Mouse (Mus musculus) E14TG2a.4 (cell line): ENCODE measurements around the gene Mcmbp.

Experiments used
- H3K27me3 ChIP-seq: 2 replicates; pipeline ENCODE4 v1.6.1; 2014; ENCODE audit warnings: low read length, control low read depth; ENCODE audit not compliant: insufficient read depth
- H3K36me3 ChIP-seq: 2 replicates; pipeline ENCODE4 v1.6.1; 2014; ENCODE audit warnings: low read length, control low read depth; ENCODE audit not compliant: insufficient read depth
- H3K4me1 ChIP-seq: replicated peaks from 2 replicates; pipeline ENCODE4 v1.6.1; 2014; ENCODE audit warnings: low read depth, low read length, control low read depth
- H3K4me3 ChIP-seq: replicated peaks from 2 replicates; pipeline ENCODE4 v1.5.1; 2014; ENCODE audit warnings: mild to moderate bottlenecking, low read length
- H3K9me3 ChIP-seq: 2 replicates; pipeline ENCODE4 v1.6.1; 2014; ENCODE audit warnings: low read length, control low read depth
- CTCF ChIP-seq: conservative IDR thresholded peaks from 2 replicates; pipeline ENCODE4 v1.5.1; 2014; ENCODE audit warnings: low read length
- NANOG ChIP-seq: IDR thresholded peaks from 2 replicates; pipeline ENCODE4 v1.6.1; 2014; ENCODE audit warnings: borderline replicate concordance, low read length, mixed read lengths
- POU5F1 ChIP-seq: IDR thresholded peaks from 2 replicates; pipeline ENCODE4 v1.6.1; 2014; ENCODE audit warnings: low read length, borderline replicate concordance

Mcmbp gene

GRCm38 (mm10) chr7:128668831-128669230 lies 71.5 kb downstream of the Mcmbp start:
- H3K4me3 ChIP-seq = no peak overlapping the region
- peaks cover 7% of the 10 kb centered on the region; the same call in 1 of the 2 replicates for H3K36me3 ChIP-seq
- H3K9me3 ChIP-seq = no peaks in the 10 kb centered on the region; the same call in 1 of the 2 replicates
- H3K4me1 ChIP-seq = peaks cover 66% of the 10 kb centered on the region
- H3K27me3 ChIP-seq = no peaks in the 10 kb centered on the region
- TF ChIP-seq POU5F1 = no peak
- no peak for TF ChIP-seq CTCF
- no peak; the same call in 1 of the 2 replicates for TF ChIP-seq NANOG

- Histone ChIP-seq H3K9me3 (no peaks in the 10 kb centered on the region; the same call in 1 of the 2 replicates), H3K36me3 (peaks cover 7% of the 10 kb centered on the region; the same call in 1 of the 2 replicates), H3K27me3 (no peaks in the 10 kb centered on the region), H3K4me3 (no peak overlapping the region), H3K4me1 (peaks cover 56% of the 10 kb centered on the region)
- no peak for TF ChIP-seq NANOG
- no peak for TF ChIP-seq CTCF
- TF ChIP-seq POU5F1 = no peak
Measured at GRCm38 (mm10) chr7:128667788-128668187, 72.5 kb downstream of the Mcmbp start.

GRCm38 (mm10) chr7:128664861-128665377 lies 75.4 kb downstream of the Mcmbp start:
- Histone ChIP-seq H3K4me1 (peaks cover 38% of the 10 kb centered on the region), H3K4me3 (no peak overlapping the region), H3K36me3 (peaks cover 4% of the 10 kb centered on the region; the same call in 1 of the 2 replicates), H3K9me3 (no peaks in the 10 kb centered on the region; the same call in 1 of the 2 replicates), H3K27me3 (no peaks in the 10 kb centered on the region)
- TF ChIP-seq CTCF (no peak), NANOG (no peak), POU5F1 (no peak)

- Histone ChIP-seq H3K27me3 (no peaks in the 10 kb centered on the region), H3K9me3 (no peaks in the 10 kb centered on the region; the same call in 1 of the 2 replicates), H3K36me3 (peaks cover 4% of the 10 kb centered on the region; the same call in 1 of the 2 replicates), H3K4me1 (peaks cover 31% of the 10 kb centered on the region), H3K4me3 (no peak overlapping the region)
- TF ChIP-seq POU5F1 (no peak), NANOG (no peak), CTCF (no peak)
Measured at GRCm38 (mm10) chr7:128663906-128664305, 76.4 kb downstream of the Mcmbp start.

- no peaks in the 10 kb centered on the region for H3K4me1 ChIP-seq
- H3K27me3 ChIP-seq = no peaks in the 10 kb centered on the region
- TF ChIP-seq POU5F1 (no peak), CTCF (no peak), NANOG (no peak)
- no peak overlapping the region for H3K4me3 ChIP-seq
- no peaks in the 10 kb centered on the region for H3K36me3 ChIP-seq
- H3K9me3 ChIP-seq = no peaks in the 10 kb centered on the region
Measured at GRCm38 (mm10) chr7:128656970-128657369, 83.3 kb downstream of the Mcmbp start.
